Mouse (Mus musculus): ENCODE results near the gene Acmsd. TPM values are rescaled to one million over a fixed set of nuclear protein-coding genes. Genes with fewer than 3 reads are reported as not detected.
A peak's percentile ranks its signal among the peaks of the same experiment; 100 is the strongest.

Gene Acmsd
- 0.35 and 0.51 TPM in 2 replicates for polyA plus RNA-seq (2015; fragmentation: Nextera tagmentation; extraction: Ambion mirVana)

GRCm38 (mm10) chr1:127729096-127729495 is at the start of gene Acmsd:
Acmsd (plus strand) TSS chr1:127729413.
- ATAC-seq (replicated peaks; ENCODE audit: insufficient number of reproducible peaks, insufficient read depth, low FRiP score, low read depth) = no peak
- Histone ChIP-seq H3K4me3 (no peak within 1 kb of the TSS), H3K27ac (no peak within 1 kb of the TSS), H3K36me3 (no peaks in the 10 kb centered on the region), H3K4me2 (no peak within 1 kb of the TSS), H3K27me3 (no peaks in the 10 kb centered on the region), H3K9ac (no peak within 1 kb of the TSS), H3K9me3 (replicated peaks) (no peaks in the 10 kb centered on the region), H3K4me1 (replicated peaks) (no peaks in the 10 kb centered on the region)
- WGBS = 85% methylated on average over 4 of the region's 4 CpGs

GRCm38 (mm10) chr1:127679498-127680133 is 49.6 kb upstream of the Acmsd start, which contains the start of gene Tmem163:
Tmem163 (minus strand) TSS chr1:127679548.
- WGBS = 26% methylated on average over 18 of the region's 18 CpGs
- H3K27me3 ChIP-seq = peaks cover 53% of the 10 kb centered on the region
- peak within 1 kb of the TSS; percentile 97 for H3K4me2 ChIP-seq
- H3K9ac ChIP-seq = no peak within 1 kb of the TSS
- H3K27ac ChIP-seq = no peak within 1 kb of the TSS
- H3K4me1 ChIP-seq (replicated peaks) = peaks cover 21% of the 10 kb centered on the region
- H3K36me3 ChIP-seq = no peaks in the 10 kb centered on the region
- H3K4me3 ChIP-seq = peak within 1 kb of the TSS; percentile 62
- H3K9me3 ChIP-seq (replicated peaks) = no peaks in the 10 kb centered on the region
- ATAC-seq (replicated peaks; ENCODE audit: insufficient number of reproducible peaks, insufficient read depth, low FRiP score, low read depth) = no peak

- Histone ChIP-seq H3K9ac (no peak overlapping the region), H3K9me3 (replicated peaks) (no peaks in the 10 kb centered on the region), H3K4me2 (no peak overlapping the region), H3K4me3 (no peak overlapping the region), H3K4me1 (replicated peaks) (no peaks in the 10 kb centered on the region), H3K27ac (no peak overlapping the region), H3K36me3 (no peaks in the 10 kb centered on the region), H3K27me3 (no peaks in the 10 kb centered on the region)
- WGBS = 26% methylated on average over 2 of the region's 2 CpGs
- ATAC-seq (replicated peaks; ENCODE audit: insufficient number of reproducible peaks, insufficient read depth, low FRiP score, low read depth) = no peak
These were observed 32.7 kb upstream of the Acmsd start for GRCm38 (mm10) chr1:127696533-127696932.

- Histone ChIP-seq H3K36me3 (no peaks in the 10 kb centered on the region), H3K4me1 (replicated peaks) (no peaks in the 10 kb centered on the region), H3K27ac (no peak overlapping the region), H3K4me2 (no peak overlapping the region), H3K27me3 (no peaks in the 10 kb centered on the region), H3K4me3 (no peak overlapping the region), H3K9ac (no peak overlapping the region), H3K9me3 (replicated peaks) (no peaks in the 10 kb centered on the region)
- 80% methylated on average over 1 of the region's 1 CpGs for WGBS
- ATAC-seq (replicated peaks; ENCODE audit: insufficient number of reproducible peaks, insufficient read depth, low FRiP score, low read depth) = no peak
These were observed 27.0 kb upstream of the Acmsd start for GRCm38 (mm10) chr1:127702187-127702586.

- Histone ChIP-seq H3K4me1 (replicated peaks) (no peaks in the 10 kb centered on the region), H3K4me3 (no peak overlapping the region), H3K36me3 (no peaks in the 10 kb centered on the region), H3K9me3 (replicated peaks) (no peaks in the 10 kb centered on the region), H3K4me2 (no peak overlapping the region), H3K27me3 (no peaks in the 10 kb centered on the region), H3K9ac (no peak overlapping the region), H3K27ac (no peak overlapping the region)
- no peak for ATAC-seq (replicated peaks; ENCODE audit: insufficient number of reproducible peaks, insufficient read depth, low FRiP score, low read depth)
- 47% methylated on average over 5 of the region's 5 CpGs for WGBS
These were observed 22.9 kb upstream of the Acmsd start for GRCm38 (mm10) chr1:127706269-127706668.

- no peak overlapping the region for H3K4me3 ChIP-seq
- H3K4me1 ChIP-seq (replicated peaks) = peaks cover 12% of the 10 kb centered on the region
- H3K27me3 ChIP-seq = no peaks in the 10 kb centered on the region
- H3K4me2 ChIP-seq = peak overlapping the region; percentile 30
- peak overlapping the region; percentile 46 for H3K27ac ChIP-seq
- WGBS = 30% methylated on average over 8 of the region's 8 CpGs
- no peak for ATAC-seq (replicated peaks; ENCODE audit: insufficient number of reproducible peaks, insufficient read depth, low FRiP score, low read depth)
- H3K9ac ChIP-seq = no peak overlapping the region
- H3K36me3 ChIP-seq = no peaks in the 10 kb centered on the region
- no peaks in the 10 kb centered on the region for H3K9me3 ChIP-seq (replicated peaks)
These were observed 12.8 kb upstream of the Acmsd start for GRCm38 (mm10) chr1:127716441-127716840.

- Histone ChIP-seq H3K27me3 (no peaks in the 10 kb centered on the region), H3K9me3 (replicated peaks) (no peaks in the 10 kb centered on the region), H3K36me3 (no peaks in the 10 kb centered on the region), H3K27ac (no peak overlapping the region), H3K4me1 (replicated peaks) (peaks cover 12% of the 10 kb centered on the region), H3K4me3 (no peak overlapping the region), H3K4me2 (no peak overlapping the region), H3K9ac (no peak overlapping the region)
- WGBS = 84% methylated on average over 1 of the region's 1 CpGs
- ATAC-seq (replicated peaks; ENCODE audit: insufficient number of reproducible peaks, insufficient read depth, low FRiP score, low read depth) = no peak
These were observed 10.9 kb upstream of the Acmsd start for GRCm38 (mm10) chr1:127718290-127718689.

- Histone ChIP-seq H3K4me1 (replicated peaks) (no peaks in the 10 kb centered on the region), H3K4me2 (no peak overlapping the region), H3K4me3 (no peak overlapping the region), H3K36me3 (no peaks in the 10 kb centered on the region), H3K27ac (no peak overlapping the region), H3K9ac (no peak overlapping the region), H3K27me3 (no peaks in the 10 kb centered on the region), H3K9me3 (replicated peaks) (no peaks in the 10 kb centered on the region)
- ATAC-seq (replicated peaks; ENCODE audit: insufficient number of reproducible peaks, insufficient read depth, low FRiP score, low read depth) = no peak
- 51% methylated on average over 2 of the region's 2 CpGs for WGBS
These were observed 5.6 kb upstream of the Acmsd start for GRCm38 (mm10) chr1:127723596-127723995.

GRCm38 (mm10) chr1:127731086-127731485 is 1.9 kb downstream of the Acmsd start:
- H3K4me3 ChIP-seq = no peak overlapping the region
- no peak overlapping the region for H3K4me2 ChIP-seq
- H3K27ac ChIP-seq = no peak overlapping the region
- ATAC-seq (replicated peaks; ENCODE audit: insufficient number of reproducible peaks, insufficient read depth, low FRiP score, low read depth) = no peak
- whole genome bisulfite sequencing = 60% methylated on average over 3 of the region's 3 CpGs
- no peak overlapping the region for H3K9ac ChIP-seq
- H3K27me3 ChIP-seq = no peaks in the 10 kb centered on the region
- no peaks in the 10 kb centered on the region for H3K9me3 ChIP-seq (replicated peaks)
- no peaks in the 10 kb centered on the region for H3K4me1 ChIP-seq (replicated peaks)
- H3K36me3 ChIP-seq = no peaks in the 10 kb centered on the region

- Histone ChIP-seq H3K27ac (no peak overlapping the region), H3K9me3 (replicated peaks) (no peaks in the 10 kb centered on the region), H3K4me2 (no peak overlapping the region), H3K9ac (no peak overlapping the region), H3K27me3 (no peaks in the 10 kb centered on the region), H3K4me1 (replicated peaks) (no peaks in the 10 kb centered on the region), H3K4me3 (no peak overlapping the region), H3K36me3 (no peaks in the 10 kb centered on the region)
- no peak for ATAC-seq (replicated peaks; ENCODE audit: insufficient number of reproducible peaks, insufficient read depth, low FRiP score, low read depth)
- 87% methylated on average over 3 of the region's 3 CpGs for WGBS
These were observed 3.2 kb downstream of the Acmsd start for GRCm38 (mm10) chr1:127732435-127732834.

GRCm38 (mm10) chr1:127732841-127733240 is 3.6 kb downstream of the Acmsd start:
- no peaks in the 10 kb centered on the region for H3K4me1 ChIP-seq (replicated peaks)
- H3K9me3 ChIP-seq (replicated peaks) = no peaks in the 10 kb centered on the region
- H3K4me3 ChIP-seq = no peak overlapping the region
- no peaks in the 10 kb centered on the region for H3K36me3 ChIP-seq
- H3K9ac ChIP-seq = no peak overlapping the region
- no peak overlapping the region for H3K4me2 ChIP-seq
- H3K27me3 ChIP-seq = no peaks in the 10 kb centered on the region
- ATAC-seq (replicated peaks; ENCODE audit: insufficient number of reproducible peaks, insufficient read depth, low FRiP score, low read depth) = no peak
- no peak overlapping the region for H3K27ac ChIP-seq
- WGBS = 78% methylated on average over 3 of the region's 3 CpGs

- 72% methylated on average over 3 of the region's 3 CpGs for WGBS
These were observed 6.1 kb downstream of the Acmsd start for GRCm38 (mm10) chr1:127735356-127735755.

More at GRCm38 (mm10) chr1:127735356-127735755, 6.1 kb downstream of the Acmsd start:
- Histone ChIP-seq H3K4me3 (no peak overlapping the region), H3K36me3 (no peaks in the 10 kb centered on the region), H3K27ac (no peak overlapping the region), H3K9ac (no peak overlapping the region), H3K4me2 (no peak overlapping the region), H3K4me1 (replicated peaks) (no peaks in the 10 kb centered on the region), H3K9me3 (replicated peaks) (no peaks in the 10 kb centered on the region), H3K27me3 (no peaks in the 10 kb centered on the region)
- no peak for ATAC-seq (replicated peaks; ENCODE audit: insufficient number of reproducible peaks, insufficient read depth, low FRiP score, low read depth)

Data from heart, embryonic 15.5 days (tissue).